Mouse (Mus musculus) midbrain, embryonic 10.5 days (tissue): ENCODE data around the gene Smo. TPM values are rescaled to one million over a fixed set of nuclear protein-coding genes. Genes with fewer than 3 reads are reported as not detected.

ENCODE experiments used
- DNase-seq: peaks from one replicate; pipeline ENCODE4 v3.0.0-alpha.2; 2017; ENCODE audit warnings: low spot score
- H3K27ac ChIP-seq: fragments of 300-500 bp; sonication (generic); replicated peaks from 2 replicates; pipeline ENCODE4 v1.5.1; 2016; ENCODE audit warnings: mild to moderate bottlenecking
- H3K27me3 ChIP-seq: fragments of 300-500 bp; sonication (generic); 2 replicates; pipeline ENCODE4 v1.6.1; 2016; ENCODE audit warnings: low read depth, mild to moderate bottlenecking; ENCODE audit not compliant: poor library complexity, severe bottlenecking
- H3K36me3 ChIP-seq: fragments of 300-500 bp; sonication (generic); 2 replicates; pipeline ENCODE4 v1.6.1; 2016; ENCODE audit warnings: mild to moderate bottlenecking, moderate library complexity
- H3K4me1 ChIP-seq: fragments of 300-500 bp; sonication (generic); 2 replicates; pipeline ENCODE4 v1.6.1; 2016
- H3K4me3 ChIP-seq: fragments of 300-500 bp; sonication (generic); 2 replicates; pipeline ENCODE4 v1.5.1; 2016; ENCODE audit warnings: mild to moderate bottlenecking, moderate library complexity
- H3K9me3 ChIP-seq: fragments of 300-500 bp; sonication (generic); replicated peaks from 2 replicates; pipeline ENCODE4 v1.6.1; 2016; ENCODE audit warnings: mild to moderate bottlenecking
- WGBS: fragments of 180-500 bp; shearing (Covaris S2); methylation state at CpG from one replicate; pipeline ENCODE4 v1.1.7; 2016; 5-methylcytosine and 5-hydroxymethylcytosine counted together
- polyA plus RNA-seq: library from polyadenylated mRNA; unstranded; fragments of >200 nt; fragmentation: Nextera tagmentation; extraction: Ambion mirVana; gene quantifications from 2 replicates; pipeline ENCODE4 v1.2.1, GENCODE M21; 2016

The Smo gene
- polyA plus RNA-seq, 1 experiment from 2014 or later: 51.7 TPM

GRCm38 (mm10) chr6:29768791-29769441, 33.6 kb downstream of the Smo start:
- peak overlapping the region; percentile 89 for H3K27ac ChIP-seq
- H3K36me3 ChIP-seq: 0 out of 2 replicates have a peak, but pooled peaks cover 3% of the 10 kb centered on the region

DNA sequence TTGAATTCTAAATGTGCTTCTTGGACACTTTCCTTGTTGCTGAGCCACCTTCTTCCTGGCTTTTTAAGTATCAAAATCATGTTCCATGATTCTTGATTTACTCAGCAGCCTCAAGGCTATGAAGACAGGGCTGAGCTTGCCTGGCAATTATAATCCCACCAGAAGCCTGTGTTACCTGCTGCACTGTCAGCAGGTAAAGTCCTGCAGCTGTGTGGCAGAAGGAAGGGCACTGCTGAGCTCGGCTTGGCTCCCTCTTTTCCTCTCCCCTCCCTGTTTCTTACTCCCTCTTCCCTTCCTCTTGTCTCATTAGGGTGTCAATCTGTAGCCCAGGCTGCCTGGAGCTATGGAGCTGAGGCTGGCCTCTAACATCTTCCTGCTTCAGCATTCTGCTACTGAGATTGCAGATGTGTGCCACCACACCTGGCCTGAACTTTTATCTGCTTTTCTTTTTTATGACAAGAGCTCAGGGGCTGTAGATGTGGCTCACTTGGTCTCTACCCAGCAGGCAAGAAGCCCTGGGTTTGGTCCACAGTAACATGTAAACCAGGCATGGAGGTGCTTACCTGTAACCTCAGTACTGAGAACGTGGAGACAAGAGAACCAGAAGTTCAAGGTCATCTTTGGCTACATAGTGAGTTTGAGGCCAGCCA, 35.5 kb downstream of the Smo start:
- H3K36me3 ChIP-seq: 0 out of 2 replicates have a peak, but pooled peaks cover 3% of the 10 kb centered on the region
- 67% methylated on average over 2 of the region's 2 CpGs for WGBS
- no peak overlapping the region for H3K27ac ChIP-seq
- H3K4me1 ChIP-seq: peaks cover 19% of the 10 kb centered on the region
- DNase-seq: no peak
- H3K4me3 ChIP-seq: no peak overlapping the region
- H3K9me3 ChIP-seq: no peaks in the 10 kb centered on the region
- H3K27me3 ChIP-seq: no peaks in the 10 kb centered on the region; the same call in 1 of the 2 replicates

More at GRCm38 (mm10) chr6:29768791-29769441, 33.6 kb downstream of the Smo start:
- Histone ChIP-seq H3K27me3 (no peaks in the 10 kb centered on the region; the same call in 1 of the 2 replicates), H3K4me3 (peak overlapping the region; percentile 88), H3K9me3 (no peaks in the 10 kb centered on the region), H3K4me1 (peaks cover 19% of the 10 kb centered on the region)
- DNase-seq: no peak
- under 1% methylated on average over 50 of the region's 50 CpGs for WGBS

DNA sequence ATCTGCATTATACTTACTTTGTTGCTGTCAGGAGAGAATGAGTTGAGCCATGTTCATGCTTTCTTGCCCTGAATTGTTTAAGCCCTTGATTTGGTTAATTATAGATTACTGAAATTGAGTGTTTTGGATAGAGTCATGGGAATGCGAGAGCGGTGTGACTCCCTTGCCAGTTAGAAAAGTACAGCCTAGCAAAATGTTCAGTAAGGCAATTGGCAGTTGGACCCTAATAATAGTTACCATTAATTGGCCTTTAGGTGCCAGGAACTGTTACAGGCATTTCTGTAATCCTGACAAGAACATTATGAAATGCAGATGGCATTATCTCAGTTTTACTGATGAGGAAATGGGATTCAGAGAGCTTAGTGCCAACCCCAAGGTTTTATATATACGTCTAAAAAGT, 36.9 kb downstream of the Smo start:
- Histone ChIP-seq H3K27me3 (no peaks in the 10 kb centered on the region; the same call in 1 of the 2 replicates), H3K4me1 (peaks cover 19% of the 10 kb centered on the region), H3K36me3 (0 out of 2 replicates have a peak, but pooled peaks cover 3% of the 10 kb centered on the region), H3K9me3 (no peaks in the 10 kb centered on the region), H3K4me3 (no peak overlapping the region), H3K27ac (no peak overlapping the region)
- WGBS: 91% methylated on average over 3 of the region's 3 CpGs
- no peak for DNase-seq

DNA sequence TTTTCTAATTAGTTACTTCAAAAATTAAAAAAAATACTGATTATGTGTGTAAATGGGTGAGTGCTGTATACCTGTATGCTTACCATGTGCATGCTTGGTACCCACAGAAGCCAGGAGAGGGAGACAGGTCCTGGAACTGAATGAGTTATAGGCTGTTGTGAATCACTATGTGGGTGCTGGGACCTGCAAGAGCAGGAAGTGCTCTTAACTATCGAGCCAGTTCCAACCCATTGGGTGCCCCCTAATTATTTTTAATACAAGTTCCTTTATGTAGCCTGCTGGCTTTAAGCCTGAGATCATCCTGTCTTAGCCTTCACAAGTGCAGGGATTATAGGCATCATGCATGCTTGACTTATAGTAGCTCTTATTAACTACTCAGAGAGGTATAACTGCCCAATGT, 38.9 kb downstream of the Smo start:
- DNase-seq: no peak
- H3K27ac ChIP-seq: no peak overlapping the region
- no peak overlapping the region for H3K4me3 ChIP-seq
- no peaks in the 10 kb centered on the region for H3K9me3 ChIP-seq
- WGBS: 88% methylated on average over 1 of the region's 1 CpGs
- peaks cover 7% of the 10 kb centered on the region for H3K36me3 ChIP-seq
- H3K27me3 ChIP-seq: no peaks in the 10 kb centered on the region; the same call in 1 of the 2 replicates
- peaks cover 14% of the 10 kb centered on the region for H3K4me1 ChIP-seq

DNA sequence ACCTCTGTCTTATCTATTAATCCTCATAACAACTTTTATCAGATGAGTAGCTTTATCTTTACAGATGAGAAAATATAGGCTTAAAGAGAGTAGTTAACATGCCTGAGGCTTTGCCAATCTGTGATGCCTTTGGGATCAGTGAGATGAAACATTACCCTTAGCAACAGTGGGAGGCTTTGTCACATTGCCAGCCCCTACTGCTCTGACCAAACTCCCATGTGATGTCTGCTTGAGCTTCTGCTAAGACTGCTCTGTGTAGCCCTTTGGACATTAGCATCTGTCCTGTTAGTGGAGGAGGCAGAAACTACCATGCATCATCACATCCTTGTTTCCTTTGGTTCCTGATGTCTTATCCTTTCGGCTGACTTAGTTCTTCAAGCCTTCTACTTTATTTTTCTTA, 40.3 kb downstream of the Smo start:
- peaks cover 7% of the 10 kb centered on the region for H3K36me3 ChIP-seq
- no peaks in the 10 kb centered on the region for H3K9me3 ChIP-seq
- no peaks in the 10 kb centered on the region; the same call in 1 of the 2 replicates for H3K27me3 ChIP-seq
- peaks cover 5% of the 10 kb centered on the region; the same call in 1 of the 2 replicates for H3K4me1 ChIP-seq
- WGBS: 90% methylated on average over 1 of the region's 1 CpGs
- DNase-seq: no peak
- no peak overlapping the region for H3K4me3 ChIP-seq
- H3K27ac ChIP-seq: no peak overlapping the region

GRCm38 (mm10) chr6:29776542-29777237, 41.4 kb downstream of the Smo start:
- H3K36me3 ChIP-seq: peaks cover 7% of the 10 kb centered on the region
- no peak for DNase-seq
- WGBS: 92% methylated on average over 4 of the region's 4 CpGs
- no peaks in the 10 kb centered on the region for H3K4me1 ChIP-seq
- H3K4me3 ChIP-seq: no peak overlapping the region
- H3K9me3 ChIP-seq: no peaks in the 10 kb centered on the region
- H3K27me3 ChIP-seq: no peaks in the 10 kb centered on the region
- no peak overlapping the region for H3K27ac ChIP-seq

DNA sequence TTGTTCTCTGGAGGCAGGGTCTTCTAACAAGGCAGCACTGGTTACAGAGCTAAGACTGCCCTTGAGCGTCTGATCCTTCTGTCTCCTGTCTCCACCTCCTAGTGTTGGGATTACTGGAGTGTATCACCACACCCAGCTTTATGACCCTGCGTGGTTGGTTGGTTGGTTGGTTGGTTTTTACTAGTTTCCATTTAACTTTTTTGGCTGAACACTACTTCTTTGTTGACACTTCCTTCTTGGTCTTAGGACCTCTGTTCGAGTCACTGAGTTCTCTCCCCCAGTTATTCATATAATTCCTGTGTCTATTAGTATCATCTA, 41.9 kb downstream of the Smo start:
- 81% methylated on average over 3 of the region's 3 CpGs for WGBS
- no peaks in the 10 kb centered on the region for H3K27me3 ChIP-seq
- no peak for DNase-seq
- no peaks in the 10 kb centered on the region for H3K9me3 ChIP-seq
- no peaks in the 10 kb centered on the region for H3K4me1 ChIP-seq
- no peak overlapping the region for H3K27ac ChIP-seq
- peaks cover 7% of the 10 kb centered on the region for H3K36me3 ChIP-seq
- no peak overlapping the region for H3K4me3 ChIP-seq

DNA sequence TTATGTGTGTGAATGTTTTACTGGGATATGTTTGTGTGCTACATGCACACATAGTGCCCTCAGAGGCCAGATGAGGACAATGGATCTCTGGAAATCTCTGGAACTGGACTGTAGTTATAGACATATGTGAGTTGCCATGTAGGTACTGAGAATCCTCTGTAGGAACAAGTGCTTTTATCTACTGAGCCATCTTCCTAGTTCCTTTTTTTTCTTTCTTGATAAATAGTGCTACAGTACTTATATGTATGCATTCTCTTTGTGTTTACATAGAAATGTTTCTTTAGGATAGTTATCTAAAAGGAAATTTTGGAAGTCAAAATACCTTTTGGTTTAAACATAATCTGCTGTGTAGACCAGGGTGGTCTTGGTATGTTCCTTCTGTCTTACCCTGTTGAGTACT, 44.8 kb downstream of the Smo start:
- no peak overlapping the region for H3K27ac ChIP-seq
- H3K4me3 ChIP-seq: no peak overlapping the region
- no peaks in the 10 kb centered on the region for H3K9me3 ChIP-seq
- no peaks in the 10 kb centered on the region for H3K4me1 ChIP-seq
- H3K27me3 ChIP-seq: no peaks in the 10 kb centered on the region
- peaks cover 4% of the 10 kb centered on the region for H3K36me3 ChIP-seq
- no peak for DNase-seq

GRCm38 (mm10) chr6:29780571-29780970, 45.3 kb downstream of the Smo start:
- Histone ChIP-seq H3K4me3 (no peak overlapping the region), H3K4me1 (no peaks in the 10 kb centered on the region), H3K27ac (no peak overlapping the region), H3K36me3 (peaks cover 4% of the 10 kb centered on the region), H3K27me3 (no peaks in the 10 kb centered on the region), H3K9me3 (no peaks in the 10 kb centered on the region)
- DNase-seq: no peak
- WGBS: 96% methylated on average over 2 of the region's 2 CpGs

- DNase-seq: no peak
- H3K4me1 ChIP-seq: no peaks in the 10 kb centered on the region
- H3K27me3 ChIP-seq: no peaks in the 10 kb centered on the region; the same call in 1 of the 2 replicates
- H3K27ac ChIP-seq: no peak overlapping the region
- H3K36me3 ChIP-seq: peaks cover 4% of the 10 kb centered on the region
- H3K9me3 ChIP-seq: no peaks in the 10 kb centered on the region
- no peak overlapping the region for H3K4me3 ChIP-seq
- 76% methylated on average over 1 of the region's 1 CpGs for whole genome bisulfite sequencing
These were observed 46.9 kb downstream of the Smo start for GRCm38 (mm10) chr6:29782239-29782638.

DNA sequence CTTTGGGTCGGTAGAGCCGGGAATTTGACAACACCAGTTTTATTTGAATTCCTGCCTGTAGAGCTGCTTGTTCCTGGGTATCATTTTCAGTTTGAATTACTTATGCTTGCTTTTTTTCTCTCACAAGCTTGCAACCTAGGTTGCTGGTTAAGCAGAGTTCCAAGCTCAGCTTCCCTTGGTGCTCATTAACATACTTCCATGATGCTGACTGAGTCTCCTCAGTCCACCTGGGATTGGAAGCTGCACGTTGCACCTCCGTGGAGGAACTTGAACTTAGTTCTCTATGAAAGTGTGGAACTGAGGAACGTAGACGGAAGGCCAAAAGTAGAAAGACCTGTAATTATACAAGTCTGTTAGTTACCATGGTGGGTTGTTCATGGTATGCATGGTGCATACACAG, 48.7 kb downstream of the Smo start:
- peaks cover 5% of the 10 kb centered on the region for H3K4me1 ChIP-seq
- no peak overlapping the region for H3K4me3 ChIP-seq
- no peak for DNase-seq
- no peaks in the 10 kb centered on the region; the same call in 1 of the 2 replicates for H3K27me3 ChIP-seq
- WGBS: 89% methylated on average over 6 of the region's 6 CpGs
- H3K9me3 ChIP-seq: no peaks in the 10 kb centered on the region
- H3K27ac ChIP-seq: no peak overlapping the region
- H3K36me3 ChIP-seq: no peaks in the 10 kb centered on the region

GRCm38 (mm10) chr6:29784413-29785021, 49.2 kb downstream of the Smo start:
- Histone ChIP-seq H3K36me3 (no peaks in the 10 kb centered on the region), H3K9me3 (no peaks in the 10 kb centered on the region), H3K27me3 (no peaks in the 10 kb centered on the region; the same call in 1 of the 2 replicates), H3K4me3 (no peak overlapping the region), H3K27ac (no peak overlapping the region), H3K4me1 (peaks cover 11% of the 10 kb centered on the region)
- DNase-seq: no peak
- WGBS: 91% methylated on average over 3 of the region's 3 CpGs
